9 mouse cellular contexts compared by ENCODE assay signal in genomic region chr7:111301791-111302488, GRCm38 (mm10).
DNase-seq lines count a peak whose midpoint lies in the region; ATAC-seq and TF ChIP-seq lines count a peak whose summit lies in the region.
"Had no signal": no experiment of that assay in that cellular context is flagged by ENCODE, and none has a peak within 500 bp of the region (broad histone marks: within the 10 kb centered on the region; RNA-seq: fewer than 3 reads in every experiment).

No protein-coding gene starts in this region.

- no peaks in the 10 kb centered on the region for H3K27me3 ChIP-seq in forebrain, embryonic 14.5 days (replicated peaks; ENCODE audit: control insufficient read depth, insufficient read depth, low read length)
- H3K27me3 ChIP-seq in midbrain, postnatal 0 days (ENCODE audit: insufficient read depth, low read length), result no peaks in the 10 kb centered on the region
- no peaks in the 10 kb centered on the region for H3K27me3 ChIP-seq in stomach, postnatal 0 days (ENCODE audit: control insufficient read depth, insufficient read depth, low read length)
- H3K27me3 ChIP-seq: limb, embryonic 12.5 days had no signal

- peak; percentile 72 for DNase-seq in brain, adult 2 months (ENCODE audit: low read depth, low spot score)
- peak; percentile 68 for DNase-seq in forebrain, embryonic 14.5 days (ENCODE audit: low spot score)
- peak; percentile 33 to 42 for DNase-seq in layer of hippocampus, postnatal 10 days (ENCODE audit: low spot score in 2 of 2)
- peak; percentile 59 for DNase-seq in midbrain, postnatal 0 days (ENCODE audit: low spot score)
- DNase-seq in cerebellum, adult 9-11 months, result no peak
- no peak for DNase-seq in yolk sac, embryonic 10.5 days (ENCODE audit: low spot score)
- no peak for DNase-seq in stomach, postnatal 0 days (ENCODE audit: low spot score)
- DNase-seq: gastrocnemius, postnatal 10 days had no signal

- no peaks in the 10 kb centered on the region for H3K9me3 ChIP-seq in forebrain, embryonic 14.5 days (replicated peaks; ENCODE audit: control insufficient read depth, low read length)
- no peaks in the 10 kb centered on the region for H3K9me3 ChIP-seq in midbrain, postnatal 0 days (ENCODE audit: low read length)
- H3K9me3 ChIP-seq in stomach, postnatal 0 days (ENCODE audit: control insufficient read depth, low read length), result no peaks in the 10 kb centered on the region
- H3K9me3 ChIP-seq: limb, embryonic 12.5 days had no signal

- ATAC-seq in forebrain, embryonic 14.5 days, result peak; percentile 44
- ATAC-seq in midbrain, postnatal 0 days (ENCODE audit: low FRiP score), result peak; percentile 47; the same call in 1 of the 2 replicates
- ATAC-seq in stomach, postnatal 0 days (ENCODE audit: low FRiP score, low TSS enrichment), result no peak

- no peak for TF ChIP-seq EP300 in stomach, postnatal 0 days (optimal IDR thresholded peaks at IDR 0.05)

- no peak overlapping the region for H3K4me3 ChIP-seq in forebrain, embryonic 14.5 days (ENCODE audit: low read depth, low read length)
- no peak overlapping the region for H3K4me3 ChIP-seq in midbrain, postnatal 0 days (ENCODE audit: low read depth, low read length)
- H3K4me3 ChIP-seq in stomach, postnatal 0 days (ENCODE audit: low read depth, low read length), result no peak overlapping the region
- H3K4me3 ChIP-seq: limb, embryonic 12.5 days had no signal

- peak overlapping the region; percentile 28; the same call in 1 of the 2 replicates for H3K4me2 ChIP-seq in forebrain, embryonic 14.5 days (ENCODE audit: low read length)
- 0 out of 2 replicates have a peak overlapping the region, but pooled peaks have one; percentile 23 for H3K4me2 ChIP-seq in midbrain, postnatal 0 days (ENCODE audit: low read depth, low read length, poor library complexity, severe bottlenecking)
- H3K4me2 ChIP-seq in stomach, postnatal 0 days (replicated peaks; ENCODE audit: low read depth), result no peak overlapping the region
- H3K4me2 ChIP-seq: limb, embryonic 12.5 days had no signal

- 26% methylated on average over 16 of the region's 16 CpGs for WGBS in forebrain, embryonic 14.5 days
- 25% methylated on average over 16 of the region's 16 CpGs for WGBS in midbrain, postnatal 0 days
- 76% methylated on average over 16 of the region's 16 CpGs for WGBS in stomach, postnatal 0 days

- no peak for TF ChIP-seq CTCF in midbrain, postnatal 0 days (IDR thresholded peaks at IDR 0.05)
- TF ChIP-seq CTCF in stomach, postnatal 0 days (IDR thresholded peaks at IDR 0.05; ENCODE audit: low read depth), result no peak

- H3K4me1 ChIP-seq in forebrain, embryonic 14.5 days (ENCODE audit: control insufficient read depth, insufficient read depth, low read length), result peaks cover 6% of the 10 kb centered on the region; the same call in 1 of the 2 replicates
- H3K4me1 ChIP-seq in midbrain, postnatal 0 days (ENCODE audit: insufficient read depth, low read length), result peaks cover 9% of the 10 kb centered on the region; the same call in 1 of the 2 replicates
- H3K4me1 ChIP-seq in stomach, postnatal 0 days (replicated peaks; ENCODE audit: control insufficient read depth, insufficient read depth), result no peaks in the 10 kb centered on the region
- H3K4me1 ChIP-seq: limb, embryonic 12.5 days had no signal

- peak overlapping the region; percentile 45 for H3K9ac ChIP-seq in forebrain, embryonic 14.5 days (ENCODE audit: low read length)
- H3K9ac ChIP-seq in midbrain, postnatal 0 days (replicated peaks; ENCODE audit: low read length, poor library complexity, severe bottlenecking), result no peak overlapping the region
- H3K9ac ChIP-seq in stomach, postnatal 0 days (ENCODE audit: low read length), result no peak overlapping the region
- H3K9ac ChIP-seq: limb, embryonic 12.5 days had no signal

- H3K27ac ChIP-seq in forebrain, embryonic 14.5 days (ENCODE audit: low read depth, low read length), result no peak overlapping the region
- peak overlapping the region; percentile 52 for H3K27ac ChIP-seq in midbrain, postnatal 0 days (ENCODE audit: low read depth, low read length)
- H3K27ac ChIP-seq in stomach, postnatal 0 days (replicated peaks), result no peak overlapping the region
- H3K27ac ChIP-seq: limb, embryonic 12.5 days had no signal

- no peaks in the 10 kb centered on the region for H3K36me3 ChIP-seq in forebrain, embryonic 14.5 days (ENCODE audit: control insufficient read depth, insufficient read depth, low read length)
- no peaks in the 10 kb centered on the region for H3K36me3 ChIP-seq in midbrain, postnatal 0 days (ENCODE audit: insufficient read depth, low read length)
- no peaks in the 10 kb centered on the region for H3K36me3 ChIP-seq in stomach, postnatal 0 days (ENCODE audit: control insufficient read depth, insufficient read depth, low read length)
- H3K36me3 ChIP-seq: limb, embryonic 12.5 days had no signal

Comparison
In these comparisons a context has a peak if more than half of its experiments do, and no peak if none do; other contexts are left out.
1. DNase-seq: peak in brain, adult 2 months (single experiment), forebrain, embryonic 14.5 days (single experiment), layer of hippocampus, postnatal 10 days (2 of 2) and midbrain, postnatal 0 days (single experiment); none in cerebellum, adult 9-11 months (single experiment), yolk sac, embryonic 10.5 days (single experiment) and stomach, postnatal 0 days (single experiment).